Mouse (Mus musculus) heart, postnatal 0 days (tissue): Measurements from ENCODE around the gene Gpr37l1.

ENCODE experiments used
- CTCF ChIP-seq: IDR thresholded peaks from 2 replicates; pipeline ENCODE4 v1.5.1; 2016; ENCODE audit warnings: antibody characterized with exemption, control low read depth, low read depth
- EP300 ChIP-seq: IDR thresholded peaks from 2 replicates; pipeline ENCODE4 v1.6.1; 2016; ENCODE audit warnings: antibody characterized with exemption, low read depth

DNA sequence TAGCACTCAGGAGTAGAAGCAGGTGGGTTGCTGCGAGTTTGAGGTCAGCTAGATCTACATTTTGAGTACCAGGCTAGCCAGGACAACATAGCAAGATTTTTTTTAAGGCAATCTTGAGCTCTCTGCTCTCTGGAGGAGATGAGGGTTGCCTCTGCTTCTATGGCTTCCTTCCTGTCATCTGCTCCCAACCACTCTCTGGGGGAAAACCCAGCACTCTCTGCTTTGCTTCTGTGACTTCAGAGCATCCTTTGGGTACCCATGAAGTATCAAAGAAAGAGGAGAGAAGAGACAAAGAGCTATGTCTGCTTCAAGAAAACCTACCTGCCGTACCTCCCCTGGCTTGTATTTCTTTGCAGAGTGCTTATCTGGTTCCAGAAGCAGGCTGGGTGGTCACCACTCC lies 23.5 kb downstream of the Gpr37l1 start:
- TF ChIP-seq CTCF (no peak), EP300 (no peak)
